Mouse (Mus musculus) stomach, embryonic 14.5 days (tissue): ENCODE data around the gene Spata18. TPM values are rescaled to one million over a fixed set of nuclear protein-coding genes. Genes with fewer than 3 reads are reported as not detected.

Source experiments
- ATAC-seq: fragments of 200-750 bp; cut with Nextera tagmentation; 2 replicates; pipeline ENCODE4 v1.8.0; 2017; ENCODE audit warnings: low read depth, moderate TSS enrichment; ENCODE audit not compliant: insufficient number of reproducible peaks, insufficient read depth, low FRiP score
- H3K27ac ChIP-seq: fragments of 300-500 bp; sonication (generic); 2 replicates; pipeline ENCODE4 v1.5.1; 2014; ENCODE audit warnings: mild to moderate bottlenecking, low read length, moderate library complexity, mixed read lengths
- H3K27me3 ChIP-seq: fragments of 300-500 bp; sonication (generic); 2 replicates; pipeline ENCODE4 v1.6.1; 2014; ENCODE audit warnings: low read length, control low read depth, mixed read lengths; ENCODE audit not compliant: control insufficient read depth, insufficient read depth
- H3K36me3 ChIP-seq: fragments of 300-500 bp; sonication (generic); 2 replicates; pipeline ENCODE4 v1.6.1; 2014; ENCODE audit warnings: mild to moderate bottlenecking, control low read depth, low read length, moderate library complexity, mixed read lengths; ENCODE audit not compliant: control insufficient read depth, insufficient read depth
- H3K4me1 ChIP-seq: fragments of 300-500 bp; sonication (generic); 2 replicates; pipeline ENCODE4 v1.6.1; 2014; ENCODE audit warnings: low read length, control low read depth, mixed read lengths; ENCODE audit not compliant: control insufficient read depth, insufficient read depth
- H3K4me2 ChIP-seq: fragments of 300-500 bp; sonication (generic); replicated peaks from 2 replicates; pipeline ENCODE4 v1.6.1; 2014; ENCODE audit warnings: low read depth, low read length, control low read depth
- H3K4me3 ChIP-seq: fragments of 300-500 bp; sonication (generic); 2 replicates; pipeline ENCODE4 v1.5.1; 2014; ENCODE audit warnings: low read depth, low read length, control low read depth
- H3K9ac ChIP-seq: fragments of 300-500 bp; sonication (generic); replicated peaks from 2 replicates; pipeline ENCODE4 v1.6.1; 2014; ENCODE audit warnings: low read depth, mild to moderate bottlenecking, control low read depth, low read length, moderate library complexity, mixed read lengths
- H3K9me3 ChIP-seq: fragments of 300-500 bp; sonication (generic); 2 replicates; pipeline ENCODE4 v1.6.1; 2016; ENCODE audit warnings: low read depth, low read length, control low read depth; ENCODE audit not compliant: control insufficient read depth
- WGBS: fragments of 180-500 bp; shearing (Covaris S2); extraction: QIAGEN DNeasy Blood & Tissue Kit; methylation state at CpG from one replicate; pipeline ENCODE4 v1.1.7; 2014; 5-methylcytosine and 5-hydroxymethylcytosine counted together
- polyA plus RNA-seq: library from polyadenylated mRNA; unstranded; fragments of >200 nt; fragmentation: Nextera tagmentation; extraction: Ambion mirVana; gene quantifications from 2 replicates; pipeline ENCODE4 v1.2.1, GENCODE M21; 2014

The Spata18 gene
- polyA plus RNA-seq, 1 experiment from 2014 or later, result 0.36 TPM

DNA sequence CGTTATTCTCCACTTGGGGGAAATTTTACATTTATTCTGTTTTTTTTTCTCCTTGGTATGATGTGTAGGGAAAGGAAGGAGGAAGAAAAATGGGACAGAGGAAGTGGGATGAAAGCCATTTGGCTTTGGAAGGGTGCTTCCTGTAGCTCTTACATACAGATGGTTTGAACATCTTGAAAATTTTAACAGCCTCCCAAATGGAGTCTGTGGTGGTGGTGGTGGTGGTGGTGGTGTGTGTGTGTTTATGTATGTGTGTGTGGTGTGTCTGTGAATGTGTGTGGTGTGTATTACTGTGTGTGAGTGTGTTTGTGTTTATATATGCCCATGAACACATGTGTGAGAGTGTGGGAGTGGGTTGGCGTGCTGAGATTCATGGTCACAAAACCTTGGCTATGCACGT, 24.4 kb downstream of the Spata18 start:
- WGBS, result 78% methylated on average over 3 of the region's 3 CpGs
- H3K4me3 ChIP-seq, result no peak overlapping the region
- no peaks in the 10 kb centered on the region for H3K4me1 ChIP-seq
- no peaks in the 10 kb centered on the region for H3K27me3 ChIP-seq
- no peak overlapping the region for H3K27ac ChIP-seq
- ATAC-seq, result no peak
- H3K9me3 ChIP-seq, result no peaks in the 10 kb centered on the region
- H3K4me2 ChIP-seq, result no peak overlapping the region
- no peak overlapping the region for H3K9ac ChIP-seq
- H3K36me3 ChIP-seq, result no peaks in the 10 kb centered on the region

DNA sequence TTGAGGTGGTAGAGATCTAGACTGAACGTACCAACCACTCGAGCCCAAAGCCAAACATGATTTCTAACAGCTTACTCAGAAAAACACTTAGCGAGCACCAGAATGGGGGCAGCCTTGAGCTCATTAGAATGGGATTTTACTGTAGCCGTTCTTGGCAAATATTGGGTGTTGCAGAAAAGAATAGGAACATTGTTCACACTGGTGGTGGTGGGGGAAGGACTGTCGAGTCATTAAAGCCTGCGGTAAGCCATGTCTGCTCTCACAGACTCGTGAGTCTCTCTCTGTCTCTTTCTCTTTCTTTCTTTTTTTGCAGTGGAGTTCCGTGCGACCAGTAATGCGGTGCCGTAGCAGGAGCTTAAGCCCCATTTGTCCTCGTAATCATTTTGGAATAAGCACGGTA, 25.4 kb downstream of the Spata18 start:
- H3K4me2 ChIP-seq, result no peak overlapping the region

GRCm38 (mm10) chr5:73683221-73683620, 32.0 kb downstream of the Spata18 start:
- H3K4me3 ChIP-seq, result no peak overlapping the region
- H3K4me1 ChIP-seq, result no peaks in the 10 kb centered on the region
- H3K9me3 ChIP-seq, result no peaks in the 10 kb centered on the region
- no peak overlapping the region for H3K9ac ChIP-seq
- no peak overlapping the region for H3K4me2 ChIP-seq
- H3K27ac ChIP-seq, result no peak overlapping the region
- WGBS, result 76% methylated on average over 6 of the region's 6 CpGs
- H3K36me3 ChIP-seq, result no peaks in the 10 kb centered on the region
- ATAC-seq, result no peak
- H3K27me3 ChIP-seq, result no peaks in the 10 kb centered on the region

More for the DNA sequence above, 25.4 kb downstream of the Spata18 start:
- Histone ChIP-seq H3K9ac (no peak overlapping the region), H3K27ac (no peak overlapping the region), H3K36me3 (no peaks in the 10 kb centered on the region), H3K4me1 (no peaks in the 10 kb centered on the region), H3K9me3 (no peaks in the 10 kb centered on the region), H3K27me3 (no peaks in the 10 kb centered on the region), H3K4me3 (no peak overlapping the region)
- whole genome bisulfite sequencing, result 64% methylated on average over 13 of the region's 13 CpGs
- no peak for ATAC-seq

DNA sequence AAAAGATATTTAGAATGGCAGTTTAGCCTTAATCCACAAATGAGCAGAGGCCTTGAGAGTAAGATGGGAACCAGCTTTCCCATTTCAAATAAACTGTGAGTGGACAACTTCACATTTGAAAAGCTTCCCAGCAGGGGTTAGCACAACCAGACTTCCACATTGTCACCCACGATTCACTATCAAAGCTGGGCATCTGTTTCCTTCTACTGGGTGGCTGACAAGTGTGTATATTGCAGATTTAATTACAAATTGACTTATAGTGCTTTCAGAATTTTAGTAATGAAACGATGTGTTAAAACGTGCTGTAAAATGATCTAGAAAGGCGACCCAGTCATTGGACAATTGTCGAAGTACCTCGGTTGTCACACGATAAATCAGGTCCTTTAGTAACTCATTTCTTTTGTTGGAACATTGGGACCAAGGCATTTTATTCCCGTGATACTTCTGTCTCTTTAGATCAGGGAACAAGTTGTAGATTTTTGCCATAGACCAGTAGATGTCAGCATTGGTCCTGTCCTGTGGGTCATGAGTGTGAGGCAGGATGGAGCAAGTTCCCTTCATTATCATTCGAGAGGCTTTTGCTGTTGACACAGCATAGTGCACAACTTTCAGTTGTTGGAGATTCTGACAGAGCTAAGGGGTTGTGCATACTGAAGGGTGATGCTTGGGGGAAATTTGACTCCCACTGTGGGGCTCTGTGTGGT, 32.7 kb downstream of the Spata18 start:
- H3K4me3 ChIP-seq, result no peak overlapping the region

DNA sequence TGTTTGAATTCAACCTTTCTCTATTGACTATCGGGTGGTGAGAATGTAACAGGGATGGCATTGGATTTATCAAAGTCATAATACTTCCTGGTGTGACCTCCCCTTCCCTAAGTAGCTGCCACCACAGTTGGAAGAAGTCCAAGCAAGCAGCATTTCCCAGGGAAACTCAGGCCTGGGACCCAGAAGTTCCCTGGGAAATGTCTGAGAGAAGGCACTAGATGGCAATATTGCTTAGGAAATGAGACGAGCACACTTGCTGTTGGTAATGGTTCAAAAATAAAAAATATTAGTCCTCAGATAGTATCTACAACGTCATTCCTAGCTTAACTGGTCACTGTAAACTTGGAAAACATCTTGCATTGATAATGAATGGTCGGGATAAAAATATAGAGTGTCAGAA, 35.0 kb downstream of the Spata18 start:
- ATAC-seq, result no peak
- H3K4me3 ChIP-seq, result no peak overlapping the region
- H3K27ac ChIP-seq, result no peak overlapping the region
- WGBS, result 8% methylated on average over 4 of the region's 4 CpGs
- H3K27me3 ChIP-seq, result no peaks in the 10 kb centered on the region
- no peaks in the 10 kb centered on the region for H3K36me3 ChIP-seq
- H3K9ac ChIP-seq, result no peak overlapping the region
- H3K4me1 ChIP-seq, result peaks cover 9% of the 10 kb centered on the region; the same call in 1 of the 2 replicates
- no peaks in the 10 kb centered on the region for H3K9me3 ChIP-seq
- H3K4me2 ChIP-seq, result no peak overlapping the region

More for the DNA sequence above, 32.7 kb downstream of the Spata18 start:
- 57% methylated on average over 9 of the region's 9 CpGs for WGBS
- H3K36me3 ChIP-seq, result no peaks in the 10 kb centered on the region
- no peak overlapping the region for H3K4me2 ChIP-seq
- H3K27me3 ChIP-seq, result no peaks in the 10 kb centered on the region
- H3K27ac ChIP-seq, result no peak overlapping the region
- ATAC-seq, result no peak
- no peaks in the 10 kb centered on the region for H3K4me1 ChIP-seq
- no peak overlapping the region for H3K9ac ChIP-seq
- no peaks in the 10 kb centered on the region for H3K9me3 ChIP-seq

DNA sequence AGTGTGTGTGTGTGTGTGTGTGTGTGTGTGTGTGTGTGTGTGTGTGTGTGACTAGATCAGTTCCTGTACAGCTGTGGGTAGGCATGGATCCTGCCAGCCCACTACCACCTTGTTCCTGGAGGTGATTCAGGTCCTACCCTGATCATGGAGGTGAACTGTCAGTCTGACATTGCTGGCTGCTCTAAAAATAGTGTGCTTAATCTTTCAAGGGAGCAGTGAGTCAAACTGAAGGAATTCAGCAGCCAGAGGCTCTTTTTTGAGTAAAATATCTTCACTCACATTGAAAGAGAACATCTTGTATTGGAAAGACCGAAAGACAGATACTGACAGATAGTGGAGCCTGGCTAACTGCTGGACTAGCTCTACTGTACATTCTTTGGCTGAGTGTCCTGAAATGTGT, 37.4 kb downstream of the Spata18 start:
- Histone ChIP-seq H3K4me3 (no peak overlapping the region), H3K27me3 (no peaks in the 10 kb centered on the region), H3K9me3 (no peaks in the 10 kb centered on the region), H3K27ac (no peak overlapping the region), H3K9ac (no peak overlapping the region), H3K4me2 (no peak overlapping the region), H3K4me1 (peaks cover 9% of the 10 kb centered on the region; the same call in 1 of the 2 replicates), H3K36me3 (no peaks in the 10 kb centered on the region)
- WGBS, result 46% methylated on average over 1 of the region's 1 CpGs
- no peak for ATAC-seq

GRCm38 (mm10) chr5:73690146-73690545, 39.0 kb downstream of the Spata18 start:
- Histone ChIP-seq H3K27me3 (no peaks in the 10 kb centered on the region), H3K4me3 (no peak overlapping the region), H3K4me1 (peaks cover 9% of the 10 kb centered on the region; the same call in 1 of the 2 replicates), H3K9me3 (no peaks in the 10 kb centered on the region), H3K4me2 (no peak overlapping the region), H3K9ac (no peak overlapping the region), H3K36me3 (no peaks in the 10 kb centered on the region), H3K27ac (no peak overlapping the region)
- WGBS, result 42% methylated on average over 2 of the region's 2 CpGs
- ATAC-seq, result peak; percentile 56; the same call in 1 of the 2 replicates

DNA sequence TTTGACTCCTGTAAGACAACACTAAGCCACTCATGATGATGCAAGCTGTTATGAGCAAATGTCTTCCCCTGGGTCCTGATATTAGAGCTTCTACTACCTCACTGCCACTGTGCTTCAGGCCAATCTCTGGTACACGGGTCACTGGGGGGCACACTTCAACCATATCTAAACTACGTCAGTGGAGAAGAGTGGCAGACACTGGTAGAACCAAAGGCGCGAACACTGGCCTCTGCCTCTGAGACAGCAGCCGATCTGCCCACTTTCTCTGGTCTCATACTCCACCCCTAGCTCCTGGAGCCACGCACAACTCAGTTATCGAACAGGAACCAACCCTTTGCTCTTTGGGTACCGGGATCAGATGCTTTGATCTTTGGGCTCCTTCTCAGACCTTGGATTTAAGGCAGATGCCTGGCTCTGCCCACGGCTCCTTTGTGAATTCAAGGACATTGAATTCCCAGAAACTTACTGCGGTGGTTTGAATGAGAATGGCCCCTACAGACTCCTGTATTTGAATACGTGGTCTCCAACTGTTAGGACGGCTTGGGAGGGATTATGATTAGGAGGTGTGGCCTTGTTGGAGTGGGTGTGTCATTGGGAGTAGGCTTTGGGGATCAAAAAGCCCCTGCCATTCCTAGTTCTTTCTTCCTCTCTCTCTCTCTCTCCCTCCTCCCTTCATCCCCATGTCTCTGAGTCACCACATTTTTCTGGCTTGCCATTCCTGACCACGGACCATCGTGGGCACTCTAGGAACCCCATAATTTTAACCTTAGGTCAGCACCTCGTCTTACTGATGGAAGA, 40.7 kb downstream of the Spata18 start:
- WGBS, result 52% methylated on average over 15 of the region's 15 CpGs
- Histone ChIP-seq H3K4me3 (no peak overlapping the region), H3K4me1 (peaks cover 9% of the 10 kb centered on the region; the same call in 1 of the 2 replicates), H3K36me3 (no peaks in the 10 kb centered on the region), H3K9me3 (no peaks in the 10 kb centered on the region), H3K27me3 (no peaks in the 10 kb centered on the region), H3K9ac (no peak overlapping the region), H3K27ac (no peak overlapping the region), H3K4me2 (no peak overlapping the region)
- no peak for ATAC-seq
